Mouse (Mus musculus) layer of hippocampus, postnatal 10 days (tissue): ENCODE data around the gene Sfxn3. TPM values are rescaled to one million over a fixed set of nuclear protein-coding genes. Genes with fewer than 3 reads are reported as not detected.

Experiments used
- total RNA-seq, 2 experiments: library from RNA; stranded (reverse); gene quantifications; 2 replicates each; pipeline ENCODE4 v1.2.3; 2021

Sfxn3 gene
- total RNA-seq, 2 experiments from 2014 or later = 103 to 124 TPM

Other genes with a start within 250 kb of the Sfxn3 start
- 10 to 100 TPM; 32.4 to 35.3 TPM for gene Slf2, start 116.4 kb upstream of the Sfxn3 start, total RNA-seq
- gene Sema4g, start 58.4 kb upstream of the Sfxn3 start, total RNA-seq = 10 to 100 TPM; 61.8 to 69.2 TPM
- gene Twnk, start 41.8 kb upstream of the Sfxn3 start, total RNA-seq = 10 to 100 TPM; 14.1 to 15.1 TPM
- gene Mrpl43, start 41.1 kb upstream of the Sfxn3 start, total RNA-seq = 10 to 100 TPM; 45.3 to 48.9 TPM
- gene Lzts2, start 33.1 kb upstream of the Sfxn3 start, total RNA-seq = 10 to 100 TPM; 21.3 to 23.2 TPM
- 1 to 10 TPM; 3.2 to 3.3 TPM for gene Pdzd7, start 1.8 kb upstream of the Sfxn3 start, total RNA-seq
- 1 to 10 TPM; 1.8 to 2.1 TPM for gene Kazald1, start 27.7 kb downstream of the Sfxn3 start, total RNA-seq
- not detected for gene Tlx1, start 103.2 kb downstream of the Sfxn3 start, total RNA-seq
- gene Lbx1, start 188.3 kb downstream of the Sfxn3 start, total RNA-seq = not detected